Mouse (Mus musculus) thymus, adult 2 months (tissue): ENCODE results near the gene Dchs1.

Experiments used
- CTCF ChIP-seq: fragments of 200-500 bp; IDR thresholded peaks from 2 replicates; pipeline ENCODE4 v1.5.1; 2012; ENCODE audit warnings: mild to moderate bottlenecking, control low read depth, low read length, moderate library complexity, borderline replicate concordance; ENCODE audit not compliant: control insufficient read depth, poor library complexity, insufficient read depth; ENCODE audit errors: extremely low read depth
- POLR2A ChIP-seq: fragments of 200-500 bp; IDR thresholded peaks from 2 replicates; pipeline ENCODE4 v1.6.1; 2012; ENCODE audit warnings: mild to moderate bottlenecking, low read length, control low read depth, moderate library complexity; ENCODE audit not compliant: control insufficient read depth, poor library complexity, insufficient read depth; ENCODE audit errors: extremely low read depth

DNA sequence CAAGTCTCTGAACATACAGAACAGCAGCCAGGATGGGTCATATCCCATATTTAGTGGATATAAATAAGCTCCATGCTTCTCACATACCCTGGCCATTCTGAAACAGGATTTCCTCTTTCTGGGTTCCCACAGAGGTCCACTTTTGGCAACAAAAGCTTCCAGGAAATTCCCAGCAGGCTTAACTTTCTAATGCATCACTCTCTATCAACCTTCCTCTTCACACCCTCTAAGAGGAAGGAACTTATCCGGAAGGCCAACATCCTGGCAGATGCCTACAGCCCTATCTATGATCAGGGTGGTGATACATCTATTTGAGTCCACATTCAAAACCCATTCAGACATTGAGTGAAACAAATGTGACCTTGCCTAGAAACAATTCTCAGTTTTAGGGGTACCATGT lies 20.9 kb upstream of the Dchs1 start:
- TF ChIP-seq CTCF (no peak), POLR2A (no peak)
